Mouse (Mus musculus): ENCODE results near the gene Phactr4. TPM values are rescaled to one million over a fixed set of nuclear protein-coding genes. Genes with fewer than 3 reads are reported as not detected.
A peak's percentile ranks its signal among the peaks of the same experiment; 100 is the strongest.

Gene Phactr4
- polyA plus RNA-seq, 1 experiment from 2014 or later: 15.9 TPM

DNA sequence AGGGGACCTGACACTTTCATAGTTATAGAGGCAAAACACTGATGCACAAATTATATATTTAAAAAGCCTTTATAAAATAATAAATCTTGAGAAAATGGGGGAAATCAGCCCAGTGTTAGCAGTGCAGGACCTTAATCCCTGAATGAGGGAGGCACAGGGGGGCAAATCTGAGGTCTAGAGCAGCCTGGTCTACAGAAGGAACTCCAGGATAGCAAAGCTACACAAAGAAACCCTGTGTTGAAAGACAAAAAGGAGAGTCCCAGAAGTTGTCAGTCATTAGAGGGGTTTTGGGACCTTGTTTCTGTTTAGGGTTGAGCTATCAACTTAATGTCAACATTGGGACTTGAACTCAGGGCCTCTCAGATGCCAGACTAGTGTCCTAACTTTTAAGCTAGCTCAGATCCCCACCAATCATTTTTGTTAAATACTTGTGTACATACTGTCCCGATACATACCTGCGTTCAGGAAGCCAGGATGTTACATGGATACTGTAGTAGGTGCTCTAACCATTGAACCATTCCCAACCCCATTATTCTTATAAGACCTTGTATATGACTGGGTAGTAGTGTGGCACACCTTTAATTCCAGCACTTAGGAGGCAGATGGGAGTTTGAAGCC is 72.1 kb downstream of the Phactr4 start:
- ATAC-seq (ENCODE audit: extremely low read depth, insufficient number of reproducible peaks, low FRiP score, low TSS enrichment): no peak
- Histone ChIP-seq H3K9ac (no peak overlapping the region), H3K9me3 (no peaks in the 10 kb centered on the region), H3K36me3 (peaks cover 26% of the 10 kb centered on the region), H3K27ac (replicated peaks) (no peak overlapping the region), H3K4me1 (peaks cover 25% of the 10 kb centered on the region), H3K4me3 (no peak overlapping the region), H3K4me2 (no peak overlapping the region), H3K27me3 (replicated peaks) (no peaks in the 10 kb centered on the region)
- WGBS: 60% methylated on average over 2 of the region's 2 CpGs

GRCm38 (mm10) chr4:132349495-132350122 is 72.7 kb downstream of the Phactr4 start:
- peaks cover 29% of the 10 kb centered on the region for H3K4me1 ChIP-seq
- no peaks in the 10 kb centered on the region for H3K9me3 ChIP-seq
- no peak overlapping the region for H3K4me3 ChIP-seq
- ATAC-seq (ENCODE audit: extremely low read depth, insufficient number of reproducible peaks, low FRiP score, low TSS enrichment): no peak
- no peak overlapping the region for H3K27ac ChIP-seq (replicated peaks)
- H3K9ac ChIP-seq: no peak overlapping the region
- 48% methylated on average over 3 of the region's 3 CpGs for WGBS
- no peaks in the 10 kb centered on the region for H3K27me3 ChIP-seq (replicated peaks)
- H3K36me3 ChIP-seq: peaks cover 26% of the 10 kb centered on the region
- H3K4me2 ChIP-seq: no peak overlapping the region

DNA sequence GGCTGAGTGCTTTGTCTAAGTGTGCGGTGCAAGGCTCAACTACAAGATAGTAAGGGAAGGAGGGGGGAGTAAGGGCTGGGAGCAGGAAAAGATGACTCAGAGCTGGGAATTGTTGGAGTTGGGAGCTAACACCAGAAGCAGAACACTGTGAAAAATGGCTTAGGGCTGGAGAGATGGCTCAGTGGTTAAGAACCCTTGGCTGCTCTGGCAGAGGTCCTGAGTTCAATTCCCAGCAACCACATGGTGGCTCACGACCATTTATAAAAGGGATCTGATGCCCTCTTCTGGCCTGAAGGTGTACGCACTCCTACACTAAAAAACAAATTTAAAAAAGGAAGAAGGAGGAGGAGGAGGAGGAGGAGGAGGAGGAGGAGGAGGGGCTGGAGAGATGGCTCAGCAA is 75.6 kb downstream of the Phactr4 start:
- H3K27me3 ChIP-seq (replicated peaks): no peaks in the 10 kb centered on the region
- H3K9me3 ChIP-seq: no peaks in the 10 kb centered on the region
- peaks cover 23% of the 10 kb centered on the region for H3K36me3 ChIP-seq
- 0 out of 2 replicates have a peak overlapping the region, but pooled peaks have one; percentile 8 for H3K27ac ChIP-seq (replicated peaks)
- ATAC-seq (ENCODE audit: extremely low read depth, insufficient number of reproducible peaks, low FRiP score, low TSS enrichment): no peak
- H3K4me3 ChIP-seq: no peak overlapping the region
- H3K9ac ChIP-seq: no peak overlapping the region
- no peak overlapping the region for H3K4me2 ChIP-seq
- WGBS: 49% methylated on average over 3 of the region's 3 CpGs
- H3K4me1 ChIP-seq: peaks cover 37% of the 10 kb centered on the region

GRCm38 (mm10) chr4:132346261-132346660 is 76.0 kb downstream of the Phactr4 start:
- no peak for ATAC-seq (ENCODE audit: extremely low read depth, insufficient number of reproducible peaks, low FRiP score, low TSS enrichment)

GRCm38 (mm10) chr4:132345843-132346212 is 76.5 kb downstream of the Phactr4 start:
- Histone ChIP-seq H3K4me1 (peaks cover 31% of the 10 kb centered on the region), H3K9me3 (no peaks in the 10 kb centered on the region), H3K4me2 (peak overlapping the region; percentile 98; the same call in 1 of the 2 replicates), H3K4me3 (peak overlapping the region; percentile 90), H3K27ac (replicated peaks) (no peak overlapping the region), H3K36me3 (peaks cover 14% of the 10 kb centered on the region), H3K9ac (peak overlapping the region; percentile 92; the same call in 1 of the 2 replicates), H3K27me3 (replicated peaks) (no peaks in the 10 kb centered on the region)
- ATAC-seq (ENCODE audit: extremely low read depth, insufficient number of reproducible peaks, low FRiP score, low TSS enrichment): no peak
- 44% methylated on average over 5 of the region's 5 CpGs for WGBS

More at GRCm38 (mm10) chr4:132346261-132346660, 76.0 kb downstream of the Phactr4 start:
- Histone ChIP-seq H3K4me3 (no peak overlapping the region), H3K27me3 (replicated peaks) (no peaks in the 10 kb centered on the region), H3K27ac (replicated peaks) (0 out of 2 replicates have a peak overlapping the region, but pooled peaks have one; percentile 8), H3K36me3 (peaks cover 19% of the 10 kb centered on the region), H3K4me1 (peaks cover 36% of the 10 kb centered on the region), H3K9ac (no peak overlapping the region), H3K9me3 (no peaks in the 10 kb centered on the region), H3K4me2 (no peak overlapping the region)
- 78% methylated on average over 4 of the region's 4 CpGs for WGBS

DNA sequence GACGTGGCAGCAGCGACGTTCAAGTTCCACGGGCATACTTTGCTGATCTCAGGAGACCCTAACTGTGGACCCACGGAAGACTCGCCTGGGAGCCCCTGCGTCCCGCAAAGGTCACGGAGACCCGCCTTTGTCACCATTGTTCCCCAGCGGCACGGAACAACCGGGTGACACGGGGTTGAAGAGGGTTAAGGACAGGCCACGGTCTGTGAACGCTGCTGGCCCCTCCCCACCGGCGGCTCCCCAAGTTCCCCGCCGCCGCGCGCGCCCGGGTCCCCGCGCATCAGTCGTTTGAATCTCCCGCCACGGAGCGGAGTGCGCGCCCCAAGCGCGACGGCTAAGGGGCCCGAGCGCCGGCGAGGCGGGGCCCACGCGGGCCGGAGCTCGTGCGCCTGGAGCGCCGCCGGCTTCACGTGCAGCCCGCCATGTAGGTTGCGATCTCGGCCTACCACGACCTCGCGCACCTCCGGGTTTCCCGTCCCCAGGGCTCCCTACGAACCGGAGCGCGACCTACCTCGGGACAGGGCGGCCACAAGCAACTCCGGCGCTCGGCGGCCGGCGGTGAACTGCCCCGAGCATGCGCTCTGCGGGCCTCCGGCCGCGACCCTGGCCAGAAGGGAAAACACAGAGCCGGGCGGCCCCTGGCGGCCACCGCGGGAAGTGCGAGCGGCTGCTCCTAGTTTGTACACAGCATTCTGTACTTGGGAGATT is 77.0 kb downstream of the Phactr4 start:
- under 1% methylated on average over 83 of the region's 83 CpGs for WGBS
- ATAC-seq (ENCODE audit: extremely low read depth, insufficient number of reproducible peaks, low FRiP score, low TSS enrichment): peak; percentile 83
- H3K9ac ChIP-seq: peak overlapping the region; percentile 92
- peaks cover 14% of the 10 kb centered on the region for H3K36me3 ChIP-seq
- peak overlapping the region; percentile 62; the same call in 1 of the 2 replicates for H3K27ac ChIP-seq (replicated peaks)
- H3K27me3 ChIP-seq (replicated peaks): no peaks in the 10 kb centered on the region
- no peaks in the 10 kb centered on the region for H3K9me3 ChIP-seq
- H3K4me2 ChIP-seq: peak overlapping the region; percentile 98
- H3K4me1 ChIP-seq: peaks cover 31% of the 10 kb centered on the region
- peak overlapping the region; percentile 90 for H3K4me3 ChIP-seq

GRCm38 (mm10) chr4:132344403-132345134 is 77.7 kb downstream of the Phactr4 start:
- Histone ChIP-seq H3K9me3 (no peaks in the 10 kb centered on the region), H3K36me3 (peaks cover 14% of the 10 kb centered on the region), H3K27me3 (replicated peaks) (no peaks in the 10 kb centered on the region), H3K4me1 (peaks cover 31% of the 10 kb centered on the region), H3K4me2 (peak overlapping the region; percentile 98), H3K9ac (peak overlapping the region; percentile 92), H3K27ac (replicated peaks) (no peak overlapping the region), H3K4me3 (peak overlapping the region; percentile 90)
- 6% methylated on average over 13 of the region's 13 CpGs for WGBS
- ATAC-seq (ENCODE audit: extremely low read depth, insufficient number of reproducible peaks, low FRiP score, low TSS enrichment): no peak

DNA sequence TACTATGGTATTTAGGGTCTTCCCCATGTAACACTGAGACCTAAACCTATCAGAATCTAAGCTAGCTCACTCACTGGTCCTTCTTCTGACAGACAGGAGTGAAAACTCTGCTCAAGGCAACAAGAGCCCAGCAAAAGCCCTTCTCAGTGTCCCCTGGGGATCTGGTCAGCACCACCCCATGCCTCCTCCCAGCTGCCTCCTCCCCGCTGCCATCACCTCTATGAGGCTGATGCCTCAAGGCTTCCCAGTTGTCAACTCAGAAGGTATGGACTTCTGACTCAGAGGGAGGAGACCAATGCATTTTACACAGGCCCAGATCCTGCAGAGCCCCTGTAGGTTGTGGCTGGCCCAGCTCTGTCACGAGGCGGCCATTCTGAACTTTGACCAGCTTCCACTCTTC is 80.8 kb downstream of the Phactr4 start:
- WGBS: 83% methylated on average over 3 of the region's 3 CpGs
- no peak for ATAC-seq (ENCODE audit: extremely low read depth, insufficient number of reproducible peaks, low FRiP score, low TSS enrichment)
- Histone ChIP-seq H3K9ac (no peak overlapping the region), H3K4me3 (no peak overlapping the region), H3K36me3 (peaks cover 42% of the 10 kb centered on the region), H3K4me2 (no peak overlapping the region), H3K27ac (replicated peaks) (no peak overlapping the region), H3K9me3 (no peaks in the 10 kb centered on the region), H3K4me1 (peaks cover 31% of the 10 kb centered on the region), H3K27me3 (replicated peaks) (no peaks in the 10 kb centered on the region)

- WGBS: 86% methylated on average over 13 of the region's 13 CpGs
- no peak for ATAC-seq (ENCODE audit: extremely low read depth, insufficient number of reproducible peaks, low FRiP score, low TSS enrichment)
- Histone ChIP-seq H3K4me3 (no peak overlapping the region), H3K4me1 (peaks cover 16% of the 10 kb centered on the region), H3K36me3 (peaks cover 67% of the 10 kb centered on the region), H3K27me3 (replicated peaks) (no peaks in the 10 kb centered on the region), H3K4me2 (no peak overlapping the region), H3K9ac (no peak overlapping the region), H3K9me3 (no peaks in the 10 kb centered on the region), H3K27ac (replicated peaks) (no peak overlapping the region)
Measured at GRCm38 (mm10) chr4:132338943-132339342, 83.3 kb downstream of the Phactr4 start.

- WGBS: 63% methylated on average over 6 of the region's 6 CpGs
- Histone ChIP-seq H3K4me1 (peaks cover 19% of the 10 kb centered on the region), H3K36me3 (peaks cover 65% of the 10 kb centered on the region), H3K27me3 (replicated peaks) (no peaks in the 10 kb centered on the region), H3K9ac (no peak overlapping the region), H3K4me2 (no peak overlapping the region), H3K9me3 (no peaks in the 10 kb centered on the region), H3K4me3 (no peak overlapping the region), H3K27ac (replicated peaks) (no peak overlapping the region)
- ATAC-seq (ENCODE audit: extremely low read depth, insufficient number of reproducible peaks, low FRiP score, low TSS enrichment): no peak
Measured at GRCm38 (mm10) chr4:132332880-132333279, 89.4 kb downstream of the Phactr4 start.

DNA sequence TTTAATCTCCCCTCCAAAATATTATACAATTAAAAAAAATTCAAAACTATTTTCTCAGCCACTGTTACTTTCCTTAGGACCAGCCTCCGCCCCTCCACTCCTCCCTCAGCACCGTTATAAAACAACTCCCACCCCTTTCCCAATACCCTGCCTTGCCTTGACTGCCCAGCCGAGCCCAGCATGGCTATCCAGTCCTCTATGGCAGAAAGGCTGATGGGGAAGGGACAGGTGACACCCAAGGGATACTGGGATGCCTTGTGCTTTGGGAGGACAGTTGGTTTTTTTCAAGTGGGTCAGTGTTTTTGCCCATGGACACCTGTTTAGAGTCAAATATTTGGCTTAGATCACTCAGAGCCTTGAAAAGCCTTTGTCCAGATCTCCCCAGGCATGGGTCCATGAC is 90.3 kb downstream of the Phactr4 start:
- ATAC-seq (ENCODE audit: extremely low read depth, insufficient number of reproducible peaks, low FRiP score, low TSS enrichment): no peak
- H3K27ac ChIP-seq (replicated peaks): no peak overlapping the region
- no peak overlapping the region for H3K4me2 ChIP-seq
- no peak overlapping the region for H3K9ac ChIP-seq
- H3K4me3 ChIP-seq: no peak overlapping the region
- no peaks in the 10 kb centered on the region for H3K27me3 ChIP-seq (replicated peaks)
- no peaks in the 10 kb centered on the region for H3K9me3 ChIP-seq
- H3K4me1 ChIP-seq: peaks cover 21% of the 10 kb centered on the region
- 87% methylated on average over 3 of the region's 3 CpGs for WGBS
- peaks cover 56% of the 10 kb centered on the region for H3K36me3 ChIP-seq
